Mouse (Mus musculus): ENCODE data around the gene Dffb. TPM values are rescaled to one million over a fixed set of nuclear protein-coding genes. Genes with fewer than 3 reads are reported as not detected.

Dffb gene
- polyA plus RNA-seq, 1 experiment from 2014 or later: 7.3 TPM

- Histone ChIP-seq H3K4me2 (ENCODE audit: low read depth, low read length) (no peak overlapping the region), H3K36me3 (ENCODE audit: control insufficient read depth, insufficient read depth, low read length) (peaks cover 62% of the 10 kb centered on the region), H3K9ac (ENCODE audit: low read depth, low read length) (no peak overlapping the region), H3K27me3 (replicated peaks; ENCODE audit: control insufficient read depth, insufficient read depth, low read length) (no peaks in the 10 kb centered on the region), H3K4me1 (ENCODE audit: control insufficient read depth, insufficient read depth, low read length) (peaks cover 9% of the 10 kb centered on the region), H3K27ac (replicated peaks; ENCODE audit: low read depth, low read length) (no peak overlapping the region), H3K4me3 (ENCODE audit: low read depth, low read length) (no peak overlapping the region), H3K9me3 (ENCODE audit: control insufficient read depth, low read length) (no peaks in the 10 kb centered on the region)
- ATAC-seq (ENCODE audit: low read depth) (no peak), DNase-seq (ENCODE audit: low spot score) (no peak)
- 84% methylated on average over 10 of the region's 11 CpGs for WGBS
Observed at GRCm38 (mm10) chr4:153980470-153980869, 5.5 kb upstream of the Dffb start.

- DNase-seq (ENCODE audit: low spot score) (no peak), ATAC-seq (ENCODE audit: low read depth) (no peak)
- H3K4me3 ChIP-seq (ENCODE audit: low read depth, low read length): no peak overlapping the region
- H3K4me1 ChIP-seq (ENCODE audit: control insufficient read depth, insufficient read depth, low read length): peaks cover 9% of the 10 kb centered on the region
- H3K36me3 ChIP-seq (ENCODE audit: control insufficient read depth, insufficient read depth, low read length): peaks cover 50% of the 10 kb centered on the region
- H3K27me3 ChIP-seq (replicated peaks; ENCODE audit: control insufficient read depth, insufficient read depth, low read length): no peaks in the 10 kb centered on the region
- H3K4me2 ChIP-seq (ENCODE audit: low read depth, low read length): no peak overlapping the region
- no peak overlapping the region for H3K9ac ChIP-seq (ENCODE audit: low read depth, low read length)
- no peaks in the 10 kb centered on the region for H3K9me3 ChIP-seq (ENCODE audit: control insufficient read depth, low read length)
- 90% methylated on average over 10 of the region's 10 CpGs for WGBS
- H3K27ac ChIP-seq (replicated peaks; ENCODE audit: low read depth, low read length): no peak overlapping the region
Observed at GRCm38 (mm10) chr4:153979243-153979642, 4.3 kb upstream of the Dffb start.

- H3K4me3 ChIP-seq (ENCODE audit: low read depth, low read length): peak overlapping the region; percentile 98
- no peak overlapping the region for H3K27ac ChIP-seq (replicated peaks; ENCODE audit: low read depth, low read length)
- H3K4me1 ChIP-seq (ENCODE audit: control insufficient read depth, insufficient read depth, low read length): peaks cover 9% of the 10 kb centered on the region
- H3K9me3 ChIP-seq (ENCODE audit: control insufficient read depth, low read length): no peaks in the 10 kb centered on the region
- no peaks in the 10 kb centered on the region for H3K27me3 ChIP-seq (replicated peaks; ENCODE audit: control insufficient read depth, insufficient read depth, low read length)
- DNase-seq (ENCODE audit: low spot score) (no peak), ATAC-seq (ENCODE audit: low read depth) (no peak)
- H3K9ac ChIP-seq (ENCODE audit: low read depth, low read length): peak overlapping the region; percentile 91
- H3K36me3 ChIP-seq (ENCODE audit: control insufficient read depth, insufficient read depth, low read length): peaks cover 32% of the 10 kb centered on the region
- peak overlapping the region; percentile 90 for H3K4me2 ChIP-seq (ENCODE audit: low read depth, low read length)
- WGBS: 34% methylated on average over 6 of the region's 6 CpGs
Observed at GRCm38 (mm10) chr4:153975768-153976167, 842 bp upstream of the Dffb start.

GRCm38 (mm10) chr4:153975292-153975662 lies 351 bp upstream of the Dffb start:
- Histone ChIP-seq H3K36me3 (ENCODE audit: control insufficient read depth, insufficient read depth, low read length) (peaks cover 32% of the 10 kb centered on the region), H3K4me1 (ENCODE audit: control insufficient read depth, insufficient read depth, low read length) (peaks cover 9% of the 10 kb centered on the region), H3K4me3 (ENCODE audit: low read depth, low read length) (peak overlapping the region; percentile 98), H3K27ac (replicated peaks; ENCODE audit: low read depth, low read length) (peak overlapping the region; percentile 58; the same call in 1 of the 2 replicates), H3K4me2 (ENCODE audit: low read depth, low read length) (peak overlapping the region; percentile 90), H3K9ac (ENCODE audit: low read depth, low read length) (peak overlapping the region; percentile 91), H3K27me3 (replicated peaks; ENCODE audit: control insufficient read depth, insufficient read depth, low read length) (no peaks in the 10 kb centered on the region), H3K9me3 (ENCODE audit: control insufficient read depth, low read length) (no peaks in the 10 kb centered on the region)
- ATAC-seq (ENCODE audit: low read depth): peak; percentile 70; the same call in 1 of the 2 replicates
- peak; percentile 26 for DNase-seq (ENCODE audit: low spot score)
- WGBS: 2% methylated on average over 21 of the region's 33 CpGs

GRCm38 (mm10) chr4:153968063-153968462 lies 6.9 kb downstream of the Dffb start:
- WGBS: 91% methylated on average over 2 of the region's 2 CpGs
- H3K27ac ChIP-seq (replicated peaks; ENCODE audit: low read depth, low read length): no peak overlapping the region

DNA sequence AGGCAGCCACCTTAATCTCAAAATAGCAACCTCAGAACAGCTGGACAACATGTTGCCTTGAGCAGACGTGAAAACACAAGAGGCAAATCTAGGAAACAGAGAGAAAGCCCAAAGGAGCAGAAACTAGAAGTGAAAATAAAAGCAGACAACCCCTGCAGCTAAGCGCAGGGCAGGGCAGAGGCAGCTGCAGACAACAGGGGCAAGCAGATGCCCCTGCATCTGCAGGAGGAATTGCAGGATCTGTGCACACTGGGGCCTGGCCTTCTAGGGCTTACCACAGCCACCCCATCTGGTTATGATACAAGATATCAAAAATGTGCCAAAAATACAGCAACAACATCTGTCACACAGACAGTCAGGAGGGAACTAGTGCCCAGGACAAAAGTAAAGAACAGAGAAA lies 7.4 kb downstream of the Dffb start:
- H3K9ac ChIP-seq (ENCODE audit: low read depth, low read length): no peak overlapping the region
- ATAC-seq (ENCODE audit: low read depth): no peak
- H3K4me3 ChIP-seq (ENCODE audit: low read depth, low read length): no peak overlapping the region
- 77% methylated on average over 2 of the region's 2 CpGs for WGBS
- H3K27ac ChIP-seq (replicated peaks; ENCODE audit: low read depth, low read length): peak overlapping the region; percentile 39; the same call in 1 of the 2 replicates
- no peaks in the 10 kb centered on the region for H3K27me3 ChIP-seq (replicated peaks; ENCODE audit: control insufficient read depth, insufficient read depth, low read length)
- no peak overlapping the region for H3K4me2 ChIP-seq (ENCODE audit: low read depth, low read length)
- no peaks in the 10 kb centered on the region for H3K9me3 ChIP-seq (ENCODE audit: control insufficient read depth, low read length)
- H3K4me1 ChIP-seq (ENCODE audit: control insufficient read depth, insufficient read depth, low read length): no peaks in the 10 kb centered on the region
- H3K36me3 ChIP-seq (ENCODE audit: control insufficient read depth, insufficient read depth, low read length): peaks cover 63% of the 10 kb centered on the region
- DNase-seq (ENCODE audit: low spot score): peak; percentile 21

More at GRCm38 (mm10) chr4:153968063-153968462, 6.9 kb downstream of the Dffb start:
- Histone ChIP-seq H3K9ac (ENCODE audit: low read depth, low read length) (0 out of 2 replicates have a peak overlapping the region, but pooled peaks have one; percentile 8), H3K4me3 (ENCODE audit: low read depth, low read length) (no peak overlapping the region), H3K36me3 (ENCODE audit: control insufficient read depth, insufficient read depth, low read length) (peaks cover 62% of the 10 kb centered on the region), H3K4me1 (ENCODE audit: control insufficient read depth, insufficient read depth, low read length) (no peaks in the 10 kb centered on the region), H3K9me3 (ENCODE audit: control insufficient read depth, low read length) (no peaks in the 10 kb centered on the region), H3K27me3 (replicated peaks; ENCODE audit: control insufficient read depth, insufficient read depth, low read length) (no peaks in the 10 kb centered on the region), H3K4me2 (ENCODE audit: low read depth, low read length) (no peak overlapping the region)
- ATAC-seq (ENCODE audit: low read depth): no peak
- no peak for DNase-seq (ENCODE audit: low spot score)

DNA sequence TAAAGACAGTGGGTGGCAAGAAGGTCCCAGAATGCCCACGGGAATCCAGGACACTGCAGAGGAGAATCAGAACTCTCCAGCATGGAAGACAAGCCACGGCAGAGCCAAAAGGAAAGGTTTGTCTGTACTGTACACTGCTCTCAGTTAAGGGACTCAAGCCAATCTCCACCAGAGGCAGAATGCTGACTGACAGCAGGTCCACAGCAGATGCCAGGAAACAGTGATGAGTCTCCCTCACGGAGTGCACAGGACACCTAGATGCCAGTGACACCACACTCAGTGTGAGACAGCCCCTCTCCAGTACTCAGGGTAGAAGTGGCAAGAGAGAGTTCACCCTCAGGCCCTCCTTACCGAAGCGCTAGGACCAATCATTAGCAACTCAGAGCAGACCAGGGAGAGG lies 8.3 kb downstream of the Dffb start:
- H3K36me3 ChIP-seq (ENCODE audit: control insufficient read depth, insufficient read depth, low read length): peaks cover 66% of the 10 kb centered on the region
- WGBS: 83% methylated on average over 5 of the region's 5 CpGs

GRCm38 (mm10) chr4:153962631-153963030 lies 12.3 kb downstream of the Dffb start:
- ATAC-seq (ENCODE audit: low read depth): no peak
- peaks cover 55% of the 10 kb centered on the region for H3K36me3 ChIP-seq (ENCODE audit: control insufficient read depth, insufficient read depth, low read length)
- H3K4me1 ChIP-seq (ENCODE audit: control insufficient read depth, insufficient read depth, low read length): 0 out of 2 replicates have a peak, but pooled peaks cover 8% of the 10 kb centered on the region
- no peaks in the 10 kb centered on the region for H3K9me3 ChIP-seq (ENCODE audit: control insufficient read depth, low read length)
- no peak overlapping the region for H3K27ac ChIP-seq (replicated peaks; ENCODE audit: low read depth, low read length)
- H3K27me3 ChIP-seq (replicated peaks; ENCODE audit: control insufficient read depth, insufficient read depth, low read length): no peaks in the 10 kb centered on the region
- H3K9ac ChIP-seq (ENCODE audit: low read depth, low read length): no peak overlapping the region
- 80% methylated on average over 7 of the region's 7 CpGs for WGBS
- no peak overlapping the region for H3K4me3 ChIP-seq (ENCODE audit: low read depth, low read length)
- no peak for DNase-seq (ENCODE audit: low spot score)
- no peak overlapping the region for H3K4me2 ChIP-seq (ENCODE audit: low read depth, low read length)

More for the DNA sequence above, 8.3 kb downstream of the Dffb start:
- ATAC-seq (ENCODE audit: low read depth): no peak
- Histone ChIP-seq H3K27ac (replicated peaks; ENCODE audit: low read depth, low read length) (no peak overlapping the region), H3K27me3 (replicated peaks; ENCODE audit: control insufficient read depth, insufficient read depth, low read length) (no peaks in the 10 kb centered on the region), H3K9me3 (ENCODE audit: control insufficient read depth, low read length) (no peaks in the 10 kb centered on the region), H3K4me3 (ENCODE audit: low read depth, low read length) (no peak overlapping the region), H3K4me1 (ENCODE audit: control insufficient read depth, insufficient read depth, low read length) (no peaks in the 10 kb centered on the region), H3K4me2 (ENCODE audit: low read depth, low read length) (no peak overlapping the region), H3K9ac (ENCODE audit: low read depth, low read length) (no peak overlapping the region)
- no peak for DNase-seq (ENCODE audit: low spot score)

All from embryonic facial prominence, embryonic 14.5 days (tissue).